Mouse (Mus musculus) adrenal gland, postnatal 14 days (tissue): Measurements from ENCODE around the gene Gpx3. TPM values are rescaled to one million over a fixed set of nuclear protein-coding genes. Genes with fewer than 3 reads are reported as not detected.

Source experiments
- DNase-seq: peaks from one replicate; pipeline ENCODE4 v3.0.0; 2021; ENCODE audit warnings: mixed read lengths
- total RNA-seq: library from RNA; stranded (reverse); gene quantifications from 2 replicates; pipeline ENCODE4 v1.2.3, GENCODE M21; 2021

Gpx3 gene
- total RNA-seq, 1 experiment from 2014 or later: 308 TPM

- no peak for DNase-seq
Observed at GRCm38 (mm10) chr11:54912503-54913316, 10.5 kb downstream of the Gpx3 start.

- peak; percentile 68 for DNase-seq
Observed at GRCm38 (mm10) chr11:54913841-54914240, 11.6 kb downstream of the Gpx3 start.

- DNase-seq: no peak
Observed at GRCm38 (mm10) chr11:54917461-54917860, 15.2 kb downstream of the Gpx3 start.

GRCm38 (mm10) chr11:54918273-54918672, 16.0 kb downstream of the Gpx3 start:
- DNase-seq: no peak

- DNase-seq: peak; percentile 63
Observed at GRCm38 (mm10) chr11:54920127-54920972, 18.1 kb downstream of the Gpx3 start.

GRCm38 (mm10) chr11:54920973-54921580, 18.8 kb downstream of the Gpx3 start:
- no peak for DNase-seq

GRCm38 (mm10) chr11:54921798-54922197, 19.5 kb downstream of the Gpx3 start:
- no peak for DNase-seq

GRCm38 (mm10) chr11:54922488-54922887, 20.2 kb downstream of the Gpx3 start:
- no peak for DNase-seq

GRCm38 (mm10) chr11:54924145-54924544, 21.9 kb downstream of the Gpx3 start:
- DNase-seq: no peak

- peak; percentile 84 for DNase-seq
Observed at GRCm38 (mm10) chr11:54927346-54928140, 25.3 kb downstream of the Gpx3 start.

- no peak for DNase-seq
Observed at GRCm38 (mm10) chr11:54928219-54928618, 26.0 kb downstream of the Gpx3 start.

- DNase-seq: no peak
Observed at GRCm38 (mm10) chr11:54928886-54929285, 26.6 kb downstream of the Gpx3 start.

GRCm38 (mm10) chr11:54929290-54929689, 27.0 kb downstream of the Gpx3 start:
- no peak for DNase-seq

- DNase-seq: no peak
Observed at GRCm38 (mm10) chr11:54929744-54930143, 27.5 kb downstream of the Gpx3 start.

GRCm38 (mm10) chr11:54930318-54930979, 28.2 kb downstream of the Gpx3 start:
- peak; percentile 76 for DNase-seq

GRCm38 (mm10) chr11:54931405-54932093, 29.3 kb downstream of the Gpx3 start:
- DNase-seq: peak; percentile 72

GRCm38 (mm10) chr11:54932540-54932939, 30.3 kb downstream of the Gpx3 start:
- DNase-seq: no peak

GRCm38 (mm10) chr11:54934198-54934597, 31.9 kb downstream of the Gpx3 start:
- no peak for DNase-seq

- DNase-seq: peak; percentile 82
Observed at GRCm38 (mm10) chr11:54936035-54936770, 34.0 kb downstream of the Gpx3 start.

- DNase-seq: peak; percentile 58
Observed at GRCm38 (mm10) chr11:54936771-54937140, 34.5 kb downstream of the Gpx3 start.
